Mouse (Mus musculus) embryonic facial prominence, embryonic 15.5 days (tissue): Measurements from ENCODE around the gene Tbl3. TPM values are rescaled to one million over a fixed set of nuclear protein-coding genes. Genes with fewer than 3 reads are reported as not detected.

Experiments
- ATAC-seq: fragments of 200-750 bp; cut with Nextera tagmentation; 2 replicates; pipeline ENCODE4 v1.8.0; 2017; ENCODE audit warnings: low read depth, moderate TSS enrichment; ENCODE audit not compliant: insufficient number of reproducible peaks, low FRiP score, low TSS enrichment
- H3K27ac ChIP-seq: fragments of 300-500 bp; sonication (generic); replicated peaks from 2 replicates; pipeline ENCODE4 v1.5.1; 2015; ENCODE audit warnings: mild to moderate bottlenecking, inconsistent platforms
- H3K27me3 ChIP-seq: fragments of 300-500 bp; sonication (generic); 2 replicates; pipeline ENCODE4 v1.6.1; 2015; ENCODE audit warnings: inconsistent platforms
- H3K36me3 ChIP-seq: fragments of 300-500 bp; sonication (generic); 2 replicates; pipeline ENCODE4 v1.6.1; 2015; ENCODE audit warnings: mild to moderate bottlenecking, inconsistent platforms
- H3K4me1 ChIP-seq: fragments of 300-500 bp; sonication (generic); 2 replicates; pipeline ENCODE4 v1.6.1; 2015; ENCODE audit warnings: inconsistent platforms
- H3K4me2 ChIP-seq: fragments of 300-500 bp; sonication (generic); replicated peaks from 2 replicates; pipeline ENCODE4 v1.6.1; 2015; ENCODE audit warnings: mild to moderate bottlenecking, inconsistent platforms
- H3K4me3 ChIP-seq: fragments of 300-500 bp; sonication (generic); replicated peaks from 2 replicates; pipeline ENCODE4 v1.5.1; 2015; ENCODE audit warnings: mild to moderate bottlenecking, inconsistent platforms
- H3K9ac ChIP-seq: fragments of 300-500 bp; sonication (generic); 2 replicates; pipeline ENCODE4 v1.6.1; 2015; ENCODE audit warnings: inconsistent platforms
- H3K9me3 ChIP-seq: fragments of 300-500 bp; sonication (generic); replicated peaks from 2 replicates; pipeline ENCODE4 v1.6.1; 2016; ENCODE audit warnings: inconsistent platforms
- WGBS: fragments of 180-500 bp; shearing (Covaris S2); methylation state at CpG from one replicate; pipeline ENCODE4 v1.1.7; 2015; 5-methylcytosine and 5-hydroxymethylcytosine counted together
- polyA plus RNA-seq: library from polyadenylated mRNA; unstranded; fragments of >200 nt; fragmentation: Nextera tagmentation; extraction: Ambion mirVana; gene quantifications from 2 replicates; pipeline ENCODE4 v1.2.1, GENCODE M21; 2015

Gene Tbl3
- polyA plus RNA-seq, 1 experiment from 2014 or later, result 63.4 TPM

GRCm38 (mm10) chr17:24650070-24650616, 57.3 kb downstream of the Tbl3 start, which contains the start of gene Slc9a3r2:
TSS of gene Slc9a3r2 (minus strand) at chr17:24650327.
- H3K4me3 ChIP-seq, result peak within 1 kb of the TSS; percentile 80
- peak within 1 kb of the TSS; percentile 85 for H3K9ac ChIP-seq
- H3K27ac ChIP-seq, result peak within 1 kb of the TSS; percentile 55
- H3K4me2 ChIP-seq, result peak within 1 kb of the TSS; percentile 91
- peaks cover 34% of the 10 kb centered on the region for H3K4me1 ChIP-seq
- H3K27me3 ChIP-seq, result no peaks in the 10 kb centered on the region
- peak; percentile 82 for ATAC-seq
- no peaks in the 10 kb centered on the region for H3K9me3 ChIP-seq
- whole genome bisulfite sequencing, result under 1% methylated on average over 39 of the region's 41 CpGs
- peaks cover 4% of the 10 kb centered on the region; the same call in 1 of the 2 replicates for H3K36me3 ChIP-seq

- H3K9me3 ChIP-seq, result no peaks in the 10 kb centered on the region
- peak overlapping the region; percentile 80 for H3K4me3 ChIP-seq
- peak; percentile 11; the same call in 1 of the 2 replicates for ATAC-seq
- under 1% methylated on average over 35 of the region's 35 CpGs for WGBS
- peaks cover 39% of the 10 kb centered on the region for H3K4me1 ChIP-seq
- H3K27ac ChIP-seq, result peak overlapping the region; percentile 55
- H3K36me3 ChIP-seq, result peaks cover 7% of the 10 kb centered on the region; the same call in 1 of the 2 replicates
- H3K9ac ChIP-seq, result peak overlapping the region; percentile 85
- no peaks in the 10 kb centered on the region for H3K27me3 ChIP-seq
- H3K4me2 ChIP-seq, result peak overlapping the region; percentile 91
Measured at GRCm38 (mm10) chr17:24649581-24650069, 57.8 kb downstream of the Tbl3 start.

DNA sequence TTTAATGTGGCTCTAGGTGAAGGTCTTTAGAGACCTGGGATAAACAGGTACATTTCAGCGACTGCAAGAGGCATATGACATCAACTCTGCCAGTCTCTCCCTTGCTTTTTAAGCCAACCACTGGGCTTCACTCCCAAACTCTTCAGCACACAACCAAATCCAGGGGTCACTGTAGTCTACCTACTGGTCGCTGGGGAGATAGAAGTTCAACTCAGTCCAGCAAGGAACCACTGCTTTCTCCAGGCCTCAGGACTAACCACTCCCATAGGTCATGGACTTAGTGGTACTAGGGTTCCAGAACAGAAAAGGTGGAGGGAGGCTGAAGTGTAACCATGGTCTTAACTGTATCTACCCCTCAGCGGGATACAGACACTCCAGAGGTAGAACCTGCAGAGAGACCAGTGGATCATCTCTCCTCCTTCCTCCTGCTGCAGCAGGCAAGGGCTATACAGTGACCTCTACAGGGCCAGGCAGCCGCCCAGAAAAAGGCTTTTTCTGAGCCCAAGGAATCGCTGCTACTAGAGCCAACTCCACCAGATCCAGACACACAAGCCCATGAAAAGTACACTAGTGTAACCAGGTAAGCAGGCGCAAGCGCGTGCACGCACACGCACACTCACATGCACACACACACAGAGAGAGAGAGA, 58.6 kb downstream of the Tbl3 start:
- peak overlapping the region; percentile 91 for H3K4me2 ChIP-seq
- no peaks in the 10 kb centered on the region for H3K27me3 ChIP-seq
- 0 out of 2 replicates have a peak overlapping the region, but pooled peaks have one; percentile 55 for H3K27ac ChIP-seq
- ATAC-seq, result no peak
- no peaks in the 10 kb centered on the region for H3K9me3 ChIP-seq
- WGBS, result 81% methylated on average over 10 of the region's 10 CpGs
- peaks cover 8% of the 10 kb centered on the region; the same call in 1 of the 2 replicates for H3K36me3 ChIP-seq
- H3K4me1 ChIP-seq, result peaks cover 47% of the 10 kb centered on the region
- H3K9ac ChIP-seq, result no peak overlapping the region
- peak overlapping the region; percentile 80 for H3K4me3 ChIP-seq

Other genes starting within 250 kb of the Tbl3 start
- 37.0 and 39.8 TPM in 2 replicates for gene E4f1, start 237.3 kb downstream of the Tbl3 start, polyA plus RNA-seq
- 48.9 and 50.6 TPM in 2 replicates for gene Pgp, start 237.3 kb downstream of the Tbl3 start, polyA plus RNA-seq
- gene Bricd5, start 233.8 kb downstream of the Tbl3 start, polyA plus RNA-seq, result 0.43 and 0.44 TPM in 2 replicates
- 27.2 and 28.8 TPM in 2 replicates for gene Mlst8, start 228.6 kb downstream of the Tbl3 start, polyA plus RNA-seq
- 2.5 and 4.0 TPM in 2 replicates for gene Caskin1, start 219.1 kb downstream of the Tbl3 start, polyA plus RNA-seq
- gene Traf7, start 179.7 kb downstream of the Tbl3 start, polyA plus RNA-seq, result 92.8 and 95.7 TPM in 2 replicates
- gene Rab26, start 173.4 kb downstream of the Tbl3 start, polyA plus RNA-seq, result 3.7 and 4.3 TPM in 2 replicates
- 32.6 and 36.7 TPM in 2 replicates for gene Pkd1, start 157.8 kb downstream of the Tbl3 start, polyA plus RNA-seq
- 57.8 and 64.4 TPM in 2 replicates for gene Tsc2, start 75.0 kb downstream of the Tbl3 start, polyA plus RNA-seq
- gene Nthl1, start 75.0 kb downstream of the Tbl3 start, polyA plus RNA-seq, result 22.2 and 25.3 TPM in 2 replicates
- 64.4 and 65.9 TPM in 2 replicates for gene Slc9a3r2, start 57.3 kb downstream of the Tbl3 start, polyA plus RNA-seq
- gene Npw, start 49.2 kb downstream of the Tbl3 start, polyA plus RNA-seq, result 0.36 and 0.56 TPM in 2 replicates
- gene Zfp598, start 38.0 kb downstream of the Tbl3 start, polyA plus RNA-seq, result 23.8 and 26.8 TPM in 2 replicates
- gene Syngr3, start 17.7 kb downstream of the Tbl3 start, polyA plus RNA-seq, result 2.0 and 2.9 TPM in 2 replicates
- gene Gfer, start 11.5 kb downstream of the Tbl3 start, polyA plus RNA-seq, result 33.1 and 35.2 TPM in 2 replicates
- 3.8 and 5.8 TPM in 2 replicates for gene Noxo1, start 11.4 kb downstream of the Tbl3 start, polyA plus RNA-seq
- 0.16 and 0.24 TPM in 2 replicates for gene Rnf151, start 10.4 kb upstream of the Tbl3 start, polyA plus RNA-seq
- gene Rps2, start 10.5 kb upstream of the Tbl3 start, polyA plus RNA-seq, result 1,508 and 1,594 TPM in 2 replicates
- 223 and 227 TPM in 2 replicates for gene Ndufb10, start 16.8 kb upstream of the Tbl3 start, polyA plus RNA-seq
- not detected in 2 replicates for gene Rpl3l, start 20.2 kb upstream of the Tbl3 start, polyA plus RNA-seq
- gene Msrb1, start 29.0 kb upstream of the Tbl3 start, polyA plus RNA-seq, result 26.6 and 27.9 TPM in 2 replicates
- 26.4 and 30.4 TPM in 2 replicates for gene Hs3st6, start 45.3 kb upstream of the Tbl3 start, polyA plus RNA-seq
- gene Meiob, start 96.6 kb upstream of the Tbl3 start, polyA plus RNA-seq, result 0.09 and 0.16 TPM in 2 replicates
- 47.0 and 47.3 TPM in 2 replicates for gene Hagh, start 132.5 kb upstream of the Tbl3 start, polyA plus RNA-seq
- gene Fahd1, start 142.7 kb upstream of the Tbl3 start, polyA plus RNA-seq, result 19.1 and 19.8 TPM in 2 replicates
- gene Igfals, start 158.3 kb upstream of the Tbl3 start, polyA plus RNA-seq, result 0.43 and 1.1 TPM in 2 replicates
- 48.9 and 49.6 TPM in 2 replicates for gene Nubp2, start 178.7 kb upstream of the Tbl3 start, polyA plus RNA-seq
- 43.5 and 45.3 TPM in 2 replicates for gene Spsb3, start 179.0 kb upstream of the Tbl3 start, polyA plus RNA-seq
- gene Eme2, start 187.4 kb upstream of the Tbl3 start, polyA plus RNA-seq, result 28.5 and 32.6 TPM in 2 replicates
- 86.8 and 92.3 TPM in 2 replicates for gene Mrps34, start 187.5 kb upstream of the Tbl3 start, polyA plus RNA-seq
- 48.2 and 52.0 TPM in 2 replicates for gene Nme3, start 188.8 kb upstream of the Tbl3 start, polyA plus RNA-seq
- 36.4 and 38.3 TPM in 2 replicates for gene Mapk8ip3, start 229.3 kb upstream of the Tbl3 start, polyA plus RNA-seq